Mouse (Mus musculus) thymus, adult 2 months (tissue): Measurements from ENCODE around the gene Nfkb1. TPM values are rescaled to one million over a fixed set of nuclear protein-coding genes. Genes with fewer than 3 reads are reported as not detected.

Experiments used
- DNase-seq: peaks from one replicate; pipeline ENCODE4 v3.0.0; 2021
- H3K27ac ChIP-seq: fragments of 200-500 bp; 2 replicates; pipeline ENCODE4 v1.5.1; 2012; ENCODE audit warnings: low read length, control low read depth; ENCODE audit not compliant: control insufficient read depth, insufficient read depth
- H3K27me3 ChIP-seq: fragments of 200-500 bp; 2 replicates; pipeline ENCODE4 v1.6.1; 2012; ENCODE audit warnings: mild to moderate bottlenecking, low read length, moderate library complexity, mixed read lengths; ENCODE audit not compliant: control insufficient read depth, insufficient read depth
- H3K36me3 ChIP-seq: fragments of 200-500 bp; 2 replicates; pipeline ENCODE4 v1.6.1; 2012; ENCODE audit warnings: mild to moderate bottlenecking, low read length, moderate library complexity; ENCODE audit not compliant: control insufficient read depth, insufficient read depth
- H3K4me1 ChIP-seq: fragments of 200-500 bp; replicated peaks from 2 replicates; pipeline ENCODE4 v1.6.1; 2012; ENCODE audit warnings: low read length; ENCODE audit not compliant: control insufficient read depth, insufficient read depth
- H3K4me3 ChIP-seq: fragments of 200-500 bp; 2 replicates; pipeline ENCODE4 v1.5.1; 2012; ENCODE audit warnings: mild to moderate bottlenecking, low read length, control low read depth, moderate library complexity; ENCODE audit not compliant: control insufficient read depth, insufficient read depth
- CTCF ChIP-seq: fragments of 200-500 bp; IDR thresholded peaks from 2 replicates; pipeline ENCODE4 v1.5.1; 2012; ENCODE audit warnings: mild to moderate bottlenecking, control low read depth, low read length, moderate library complexity, borderline replicate concordance; ENCODE audit not compliant: control insufficient read depth, poor library complexity, insufficient read depth; ENCODE audit errors: extremely low read depth
- POLR2A ChIP-seq: fragments of 200-500 bp; IDR thresholded peaks from 2 replicates; pipeline ENCODE4 v1.6.1; 2012; ENCODE audit warnings: mild to moderate bottlenecking, low read length, control low read depth, moderate library complexity; ENCODE audit not compliant: control insufficient read depth, poor library complexity, insufficient read depth; ENCODE audit errors: extremely low read depth
- WGBS: fragments of 180-500 bp; shearing (Covaris S2); methylation state at CpG from one replicate; pipeline ENCODE4 v1.1.7; 2018; 5-methylcytosine and 5-hydroxymethylcytosine counted together
- polyA plus RNA-seq: library from polyadenylated mRNA; depleted of rRNA; stranded (reverse); fragments of >200 nt; gene quantifications from 2 replicates; pipeline ENCODE4 v1.2.3, GENCODE M21; 2012; rRNA removed

The Nfkb1 gene
- polyA plus RNA-seq: 159 and 161 TPM in 2 replicates

GRCm38 (mm10) chr3:135691191-135692131 is at the start of gene Nfkb1:
Nfkb1 (minus strand) TSS chr3:135691547.
- peak; percentile 73 for DNase-seq
- no peaks in the 10 kb centered on the region for H3K27me3 ChIP-seq
- peak within 1 kb of the TSS; percentile 64 for H3K4me3 ChIP-seq
- 14% methylated on average over 102 of the region's 102 CpGs for WGBS
- TF ChIP-seq POLR2A (0 out of 2 replicates have a peak, but pooled peaks have one; percentile 2), CTCF (no peak)
- peaks cover 10% of the 10 kb centered on the region for H3K4me1 ChIP-seq
- H3K36me3 ChIP-seq: no peaks in the 10 kb centered on the region
- H3K27ac ChIP-seq: peak within 1 kb of the TSS; percentile 61; the same call in 1 of the 2 replicates

GRCm38 (mm10) chr3:135740711-135741110 is 49.4 kb upstream of the Nfkb1 start:
- no peak overlapping the region for H3K27ac ChIP-seq
- WGBS: 88% methylated on average over 8 of the region's 8 CpGs
- no peak for DNase-seq

GRCm38 (mm10) chr3:135734736-135735135 is 43.4 kb upstream of the Nfkb1 start:
- DNase-seq: no peak
- no peaks in the 10 kb centered on the region for H3K36me3 ChIP-seq
- H3K4me1 ChIP-seq: no peaks in the 10 kb centered on the region
- 93% methylated on average over 1 of the region's 1 CpGs for WGBS
- H3K27me3 ChIP-seq: no peaks in the 10 kb centered on the region
- no peak for TF ChIP-seq POLR2A
- no peak for TF ChIP-seq CTCF
- no peak overlapping the region for H3K4me3 ChIP-seq
- no peak overlapping the region for H3K27ac ChIP-seq

More at GRCm38 (mm10) chr3:135740711-135741110, 49.4 kb upstream of the Nfkb1 start:
- Histone ChIP-seq H3K36me3 (no peaks in the 10 kb centered on the region), H3K4me3 (no peak overlapping the region), H3K27me3 (no peaks in the 10 kb centered on the region), H3K4me1 (no peaks in the 10 kb centered on the region)
- TF ChIP-seq CTCF (no peak), POLR2A (no peak)

GRCm38 (mm10) chr3:135732747-135733445 is 41.5 kb upstream of the Nfkb1 start:
- WGBS: 90% methylated on average over 10 of the region's 10 CpGs
- Histone ChIP-seq H3K27me3 (no peaks in the 10 kb centered on the region), H3K4me3 (no peak overlapping the region), H3K4me1 (no peaks in the 10 kb centered on the region), H3K36me3 (no peaks in the 10 kb centered on the region), H3K27ac (no peak overlapping the region)
- no peak for TF ChIP-seq CTCF
- TF ChIP-seq POLR2A: no peak
- DNase-seq: no peak

GRCm38 (mm10) chr3:135731292-135732047 is 40.1 kb upstream of the Nfkb1 start:
- no peak overlapping the region for H3K4me3 ChIP-seq
- DNase-seq: peak; percentile 91
- no peaks in the 10 kb centered on the region for H3K4me1 ChIP-seq
- no peak overlapping the region for H3K27ac ChIP-seq
- no peaks in the 10 kb centered on the region for H3K36me3 ChIP-seq
- TF ChIP-seq POLR2A (no peak), CTCF (no peak)
- H3K27me3 ChIP-seq: no peaks in the 10 kb centered on the region
- WGBS: 40% methylated on average over 17 of the region's 17 CpGs

- Histone ChIP-seq H3K27me3 (no peaks in the 10 kb centered on the region), H3K36me3 (no peaks in the 10 kb centered on the region), H3K4me1 (no peaks in the 10 kb centered on the region), H3K4me3 (no peak overlapping the region), H3K27ac (no peak overlapping the region)
- no peak for TF ChIP-seq POLR2A
- no peak for TF ChIP-seq CTCF
- WGBS: 82% methylated on average over 9 of the region's 9 CpGs
- no peak for DNase-seq
These were observed 39.4 kb upstream of the Nfkb1 start for GRCm38 (mm10) chr3:135730790-135731189.

GRCm38 (mm10) chr3:135729575-135729974 is 38.2 kb upstream of the Nfkb1 start:
- TF ChIP-seq CTCF (no peak), POLR2A (no peak)
- WGBS: 94% methylated on average over 5 of the region's 5 CpGs
- Histone ChIP-seq H3K27me3 (no peaks in the 10 kb centered on the region), H3K27ac (no peak overlapping the region), H3K36me3 (no peaks in the 10 kb centered on the region), H3K4me1 (no peaks in the 10 kb centered on the region), H3K4me3 (no peak overlapping the region)
- no peak for DNase-seq
